Mouse (Mus musculus) neural tube, embryonic 13.5 days (tissue): ENCODE data around the gene Tssk6. TPM values are rescaled to one million over a fixed set of nuclear protein-coding genes. Genes with fewer than 3 reads are reported as not detected.

Experiments used
- polyA plus RNA-seq: library from polyadenylated mRNA; unstranded; fragments of >200 nt; fragmentation: Nextera tagmentation; extraction: Ambion mirVana; gene quantifications from 2 replicates; pipeline ENCODE4 v1.2.1, GENCODE M21; 2015

Tssk6 gene
- polyA plus RNA-seq, 1 experiment from 2014 or later = 3.4 TPM

Other genes starting within 250 kb of the Tssk6 start
- gene Zfp964, start 247.7 kb upstream of the Tssk6 start, polyA plus RNA-seq = 2.9 and 3.1 TPM in 2 replicates
- gene Zfp869, start 191.5 kb upstream of the Tssk6 start, polyA plus RNA-seq = 25.1 and 28.9 TPM in 2 replicates
- 10.1 and 10.5 TPM in 2 replicates for gene Zfp963, start 152.2 kb upstream of the Tssk6 start, polyA plus RNA-seq
- gene Gm20422, start 127.3 kb upstream of the Tssk6 start, polyA plus RNA-seq = 0.50 and 0.55 TPM in 2 replicates
- gene Atp13a1, start 111.0 kb upstream of the Tssk6 start, polyA plus RNA-seq = 43.7 and 45.4 TPM in 2 replicates
- 39.6 and 45.7 TPM in 2 replicates for gene Zfp866, start 111.0 kb upstream of the Tssk6 start, polyA plus RNA-seq
- gene Gmip, start 93.5 kb upstream of the Tssk6 start, polyA plus RNA-seq = 24.8 and 27.6 TPM in 2 replicates
- gene Lpar2, start 79.8 kb upstream of the Tssk6 start, polyA plus RNA-seq = 0.68 and 0.70 TPM in 2 replicates
- gene Pbx4, start 69.7 kb upstream of the Tssk6 start, polyA plus RNA-seq = 50.9 and 58.8 TPM in 2 replicates
- 3.1 and 3.9 TPM in 2 replicates for gene Cilp2, start 14.5 kb upstream of the Tssk6 start, polyA plus RNA-seq
- 169 and 186 TPM in 2 replicates for gene Ndufa13, start 374 bp downstream of the Tssk6 start, polyA plus RNA-seq
- gene Yjefn3, start 528 bp downstream of the Tssk6 start, polyA plus RNA-seq = 10.0 and 12.1 TPM in 2 replicates
- gene Gatad2a, start 94.2 kb downstream of the Tssk6 start, polyA plus RNA-seq = 30.6 and 31.8 TPM in 2 replicates
- gene Mau2, start 140.6 kb downstream of the Tssk6 start, polyA plus RNA-seq = 68.1 and 68.7 TPM in 2 replicates
- 57.7 and 59.2 TPM in 2 replicates for gene Sugp1, start 140.6 kb downstream of the Tssk6 start, polyA plus RNA-seq
- 1.3 and 1.7 TPM in 2 replicates for gene Tm6sf2, start 170.7 kb downstream of the Tssk6 start, polyA plus RNA-seq
- 0.35 and 0.51 TPM in 2 replicates for gene Hapln4, start 181.3 kb downstream of the Tssk6 start, polyA plus RNA-seq
- gene Ncan, start 218.7 kb downstream of the Tssk6 start, polyA plus RNA-seq = 131 and 136 TPM in 2 replicates
- gene Nr2c2ap, start 229.1 kb downstream of the Tssk6 start, polyA plus RNA-seq = 34.8 and 40.6 TPM in 2 replicates
- gene Rfxank, start 237.0 kb downstream of the Tssk6 start, polyA plus RNA-seq = 11.9 and 12.6 TPM in 2 replicates
- gene Borcs8, start 237.3 kb downstream of the Tssk6 start, polyA plus RNA-seq = 54.5 and 56.0 TPM in 2 replicates
- 0.52 and 0.53 TPM in 2 replicates for gene Mef2b, start 237.5 kb downstream of the Tssk6 start, polyA plus RNA-seq